Mouse (Mus musculus) brain, embryonic 14.5 days (tissue): ENCODE data around the gene Csn1s2b. TPM values are rescaled to one million over a fixed set of nuclear protein-coding genes. Genes with fewer than 3 reads are reported as not detected.
A peak's percentile ranks its signal among the peaks of the same experiment; 100 is the strongest.
"Not testable (repeated sequence)": the region's sequence is repeated elsewhere in the genome, so short reads cannot be mapped to it uniquely, and the experiment has no call there.

Experiments used
- DNase-seq: peaks from one replicate; pipeline ENCODE4 v3.0.0-alpha.2; 2011; ENCODE audit warnings: low read depth
- CTCF ChIP-seq: fragments of 200-500 bp; IDR thresholded peaks from 2 replicates; pipeline ENCODE4 v1.5.1; 2012; ENCODE audit warnings: inconsistent platforms, mild to moderate bottlenecking, moderate library complexity, borderline replicate concordance; ENCODE audit not compliant: insufficient read depth, insufficient read length; ENCODE audit errors: extremely low read depth
- POLR2A ChIP-seq: fragments of 200-500 bp; IDR thresholded peaks from 2 replicates; pipeline ENCODE4 v1.6.1; 2012; ENCODE audit warnings: mild to moderate bottlenecking, inconsistent platforms, borderline replicate concordance; ENCODE audit not compliant: poor library complexity, insufficient read depth, insufficient read length, severe bottlenecking; ENCODE audit errors: extremely low read depth
- polyA plus RNA-seq: library from polyadenylated mRNA; depleted of rRNA; stranded (reverse); fragments of >200 nt; gene quantifications from 2 replicates; pipeline ENCODE4 v1.2.3, GENCODE M21; 2012; rRNA removed

Csn1s2b gene
- polyA plus RNA-seq: not detected in 2 replicates

- no peak for DNase-seq
- TF ChIP-seq POLR2A (no peak), CTCF (no peak)
These were observed at the start of gene Csn1s2b for GRCm38 (mm10) chr5:87807782-87808181. Gene Csn1s2b (plus strand): TSS chr5:87808082.

- TF ChIP-seq POLR2A (no peak), CTCF (no peak)
- DNase-seq: no peak
These were observed 43.3 kb upstream of the Csn1s2b start for GRCm38 (mm10) chr5:87764546-87764945.

DNA sequence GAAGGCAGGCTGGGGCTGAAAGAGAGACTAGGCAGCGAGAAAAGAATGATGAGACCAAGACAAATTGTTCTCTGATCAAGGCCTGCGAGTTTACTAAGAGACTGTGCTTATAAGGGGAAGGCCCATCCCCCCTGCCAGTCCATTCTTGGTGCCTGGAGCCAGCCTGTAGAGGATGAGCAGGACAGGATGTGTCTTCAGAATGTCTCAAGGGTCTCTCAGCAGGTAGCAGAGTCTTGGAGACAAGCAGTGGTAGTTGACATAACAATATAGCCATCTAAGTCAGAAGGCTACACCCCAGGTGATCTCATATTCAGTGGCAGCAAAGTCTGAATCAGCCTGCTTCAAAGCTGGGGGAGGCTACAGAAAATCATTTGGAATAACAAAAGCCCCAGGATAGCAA is 35.7 kb upstream of the Csn1s2b start:
- DNase-seq: not testable (repeated sequence)

- TF ChIP-seq POLR2A (no peak), CTCF (no peak)
- DNase-seq: no peak
These were observed 33.6 kb upstream of the Csn1s2b start, which contains the start of gene Csn1s2a for GRCm38 (mm10) chr5:87774267-87774666. Gene Csn1s2a (plus strand): TSS chr5:87774567.

GRCm38 (mm10) chr5:87782731-87783130 is 25.2 kb upstream of the Csn1s2b start:
- TF ChIP-seq POLR2A (no peak), CTCF (no peak)
- peak; percentile 28 for DNase-seq

DNA sequence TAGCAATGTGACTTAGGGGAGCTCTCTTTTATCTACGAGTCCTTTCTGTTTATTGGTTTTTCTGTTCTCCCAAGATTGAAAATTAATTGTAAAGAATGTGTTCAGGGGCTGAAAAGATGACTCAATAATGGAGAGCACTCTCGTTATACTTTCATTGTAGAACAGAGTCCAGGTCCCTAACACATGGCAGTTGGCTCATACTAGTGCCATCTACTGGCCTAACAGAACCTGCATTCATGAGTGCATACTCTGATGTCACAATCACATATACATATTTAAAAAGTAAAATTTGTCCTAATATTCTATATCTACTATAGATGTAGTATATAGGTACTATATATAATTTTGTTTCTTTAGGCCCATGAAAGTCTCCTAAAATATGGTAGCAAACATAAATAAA is 1.4 kb downstream of the Csn1s2b start:
- no peak for TF ChIP-seq POLR2A
- TF ChIP-seq CTCF: 0 out of 2 replicates have a peak, but pooled peaks have one; percentile 3
- peak; percentile 1 for DNase-seq

- TF ChIP-seq POLR2A (no peak), CTCF (no peak)
- no peak for DNase-seq
These were observed 17.5 kb downstream of the Csn1s2b start, which contains the start of gene Prr27 for GRCm38 (mm10) chr5:87825386-87825785. Gene Prr27 (plus strand): TSS chr5:87825686.

- DNase-seq: peak; percentile 2
- TF ChIP-seq CTCF (no peak), POLR2A (no peak)
These were observed 47.3 kb downstream of the Csn1s2b start for GRCm38 (mm10) chr5:87855136-87855716.

- TF ChIP-seq POLR2A (no peak), CTCF (no peak)
These were observed 62.2 kb downstream of the Csn1s2b start for GRCm38 (mm10) chr5:87870084-87870483.

DNA sequence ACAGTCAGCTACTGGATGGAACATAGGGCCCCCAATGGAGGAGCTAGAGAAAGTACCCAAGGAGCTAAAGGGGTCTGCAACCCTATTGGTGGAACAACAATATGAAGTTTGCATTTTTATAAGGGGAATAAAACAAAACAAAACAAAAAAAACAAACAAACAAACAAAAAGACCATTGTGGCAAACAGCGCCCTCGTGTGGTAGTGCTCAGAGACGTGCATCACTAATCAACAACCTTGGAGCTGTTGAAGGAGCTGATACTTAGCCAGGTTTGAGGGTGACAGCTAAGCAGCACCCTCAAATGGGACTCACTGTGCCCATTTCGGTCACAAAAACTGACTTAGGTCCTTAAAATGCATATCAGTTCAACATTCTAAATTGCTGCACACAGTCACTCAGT is 63.5 kb downstream of the Csn1s2b start:
- DNase-seq: no peak
- TF ChIP-seq CTCF: peak; percentile 45; the same call in 1 of the 2 replicates
- no peak for TF ChIP-seq POLR2A

More at GRCm38 (mm10) chr5:87870084-87870483, 62.2 kb downstream of the Csn1s2b start:
- peak; percentile 11 for DNase-seq

Other genes starting within 250 kb of the Csn1s2b start
- not detected in 2 replicates for gene Sult1d1, start 239.1 kb upstream of the Csn1s2b start, polyA plus RNA-seq
- not detected in 2 replicates for gene Sult1e1, start 216.5 kb upstream of the Csn1s2b start, polyA plus RNA-seq
- not detected in 2 replicates for gene Csn1s1, start 141.9 kb upstream of the Csn1s2b start, polyA plus RNA-seq
- gene Csn2, start 108.5 kb upstream of the Csn1s2b start, polyA plus RNA-seq: not detected in 2 replicates
- gene Csn1s2a, start 33.5 kb upstream of the Csn1s2b start, polyA plus RNA-seq: not detected in 2 replicates
- gene Prr27, start 17.6 kb downstream of the Csn1s2b start, polyA plus RNA-seq: not detected in 2 replicates
- gene Odam, start 76.9 kb downstream of the Csn1s2b start, polyA plus RNA-seq: not detected in 2 replicates
- not detected in 2 replicates for gene Csn3, start 117.5 kb downstream of the Csn1s2b start, polyA plus RNA-seq
- not detected in 2 replicates for gene 2310003L06Rik, start 161.4 kb downstream of the Csn1s2b start, polyA plus RNA-seq
- not detected in 2 replicates for gene Gm28434, start 161.4 kb downstream of the Csn1s2b start, polyA plus RNA-seq
- gene Cabs1, start 171.4 kb downstream of the Csn1s2b start, polyA plus RNA-seq: not detected in 2 replicates
- not detected in 2 replicates for gene Smr3a, start 194.5 kb downstream of the Csn1s2b start, polyA plus RNA-seq